Mouse (Mus musculus) right cerebral cortex, postnatal 25 days (tissue): ENCODE results near the gene Tbxa2r.

Experiments
- DNase-seq: peaks from one replicate; pipeline ENCODE4 v3.0.0; 2022

Gene Tbxa2r

GRCm38 (mm10) chr10:81376561-81377361 lies 48.2 kb downstream of the Tbxa2r start:
- DNase-seq, result no peak

GRCm38 (mm10) chr10:81377362-81377664 lies 48.8 kb downstream of the Tbxa2r start:
- no peak for DNase-seq

- DNase-seq, result no peak
Observed at GRCm38 (mm10) chr10:81377793-81378552, 49.4 kb downstream of the Tbxa2r start, which contains the start of gene Fzr1. Gene Fzr1 (minus strand): TSS chr10:81378516.

- DNase-seq, result peak; percentile 100
Observed at GRCm38 (mm10) chr10:81378553-81379182, 50.1 kb downstream of the Tbxa2r start.

- DNase-seq, result no peak
Observed at GRCm38 (mm10) chr10:81379183-81379553, 50.6 kb downstream of the Tbxa2r start.

GRCm38 (mm10) chr10:81379809-81380378 lies 51.4 kb downstream of the Tbxa2r start:
- DNase-seq, result no peak

- DNase-seq, result no peak
Observed at GRCm38 (mm10) chr10:81382039-81382438, 53.5 kb downstream of the Tbxa2r start.

- DNase-seq, result peak; percentile 97
Observed at GRCm38 (mm10) chr10:81383802-81384604, 55.5 kb downstream of the Tbxa2r start, which contains the start of the genes Dohh and Gm48551. Gene Dohh (plus strand): TSS chr10:81384428. Gene Gm48551 (plus strand): TSS chr10:81384466.

GRCm38 (mm10) chr10:81384605-81384982 lies 56.1 kb downstream of the Tbxa2r start:
- DNase-seq, result no peak
